Comparison of ENCODE assay signal across 11 mouse cellular contexts in the genomic region with DNA sequence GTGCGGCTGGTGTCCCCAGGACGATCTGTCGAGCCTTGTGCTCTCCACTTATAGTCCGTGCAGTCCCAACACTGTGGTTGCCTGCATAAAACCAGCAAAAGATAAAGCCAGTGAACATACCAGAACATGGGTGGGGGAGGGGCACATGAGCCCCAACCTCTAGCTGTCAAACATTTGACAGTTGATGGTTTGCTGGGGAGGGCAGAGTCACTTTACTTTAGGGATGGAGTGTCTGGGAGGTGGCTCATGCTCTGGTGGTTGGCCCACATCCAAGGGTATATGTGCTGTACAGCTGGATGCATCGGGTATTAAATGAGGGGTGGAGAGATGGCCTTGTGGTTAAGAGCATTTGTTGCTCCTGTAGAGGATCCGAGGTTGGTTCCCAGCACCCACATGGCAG.
"Had no signal": no experiment of that assay in that cellular context is flagged by ENCODE, and none has a peak within 500 bp of the region (broad histone marks: within the 10 kb centered on the region; RNA-seq: fewer than 3 reads in every experiment).

No protein-coding gene starts in this region.

- H3K9ac ChIP-seq: limb, embryonic 12.5 days; lung, embryonic 14.5 days; midbrain, embryonic 15.5 days; neural tube, embryonic 12.5 days had no signal

- H3K9me3 ChIP-seq: limb, embryonic 12.5 days; midbrain, embryonic 15.5 days; neural tube, embryonic 12.5 days had no signal

- H3K27me3 ChIP-seq: limb, embryonic 12.5 days; midbrain, embryonic 15.5 days; neural tube, embryonic 12.5 days had no signal

- H3K4me1 ChIP-seq: midbrain, embryonic 15.5 days; neural tube, embryonic 12.5 days had no signal

- DNase-seq: kidney, adult 2 months; lung, embryonic 14.5 days; lung, postnatal 14 days; thymus, adult 18-20 months; thymus, postnatal 14 days had no signal

- H3K36me3 ChIP-seq: limb, embryonic 12.5 days; midbrain, embryonic 15.5 days; neural tube, embryonic 12.5 days had no signal

- H3K4me2 ChIP-seq: limb, embryonic 12.5 days; lung, embryonic 14.5 days; midbrain, embryonic 15.5 days; neural tube, embryonic 12.5 days had no signal

- H3K27ac ChIP-seq: left cerebral cortex, adult 2 months; limb, embryonic 12.5 days; macrophage; midbrain, embryonic 15.5 days; neural tube, embryonic 12.5 days had no signal

- ATAC-seq: intestine, embryonic 16.5 days; midbrain, embryonic 15.5 days had no signal

- H3K4me3 ChIP-seq: left cerebral cortex, adult 2 months; limb, embryonic 12.5 days; midbrain, embryonic 15.5 days; neural tube, embryonic 12.5 days had no signal
